Mouse (Mus musculus) midbrain, embryonic 13.5 days (tissue): ENCODE data around the gene Peli2. TPM values are rescaled to one million over a fixed set of nuclear protein-coding genes. Genes with fewer than 3 reads are reported as not detected.
A peak's percentile ranks its signal among the peaks of the same experiment; 100 is the strongest.

ENCODE experiments used
- ATAC-seq: fragments of 200-750 bp; cut with Nextera tagmentation; 2 replicates; pipeline ENCODE4 v1.8.0; 2017; ENCODE audit warnings: mild to moderate bottlenecking, moderate TSS enrichment, moderate library complexity
- H3K27ac ChIP-seq: fragments of 300-500 bp; sonication (generic); 2 replicates; pipeline ENCODE4 v1.5.1; 2015; ENCODE audit warnings: inconsistent platforms, mild to moderate bottlenecking, moderate library complexity
- H3K27me3 ChIP-seq: fragments of 300-500 bp; sonication (generic); 2 replicates; pipeline ENCODE4 v1.6.1; 2015; ENCODE audit warnings: mild to moderate bottlenecking, inconsistent platforms
- H3K36me3 ChIP-seq: fragments of 300-500 bp; sonication (generic); 2 replicates; pipeline ENCODE4 v1.6.1; 2015; ENCODE audit warnings: mild to moderate bottlenecking, inconsistent platforms
- H3K4me1 ChIP-seq: fragments of 300-500 bp; sonication (generic); replicated peaks from 2 replicates; pipeline ENCODE4 v1.6.1; 2015; ENCODE audit warnings: inconsistent platforms
- H3K4me2 ChIP-seq: fragments of 300-500 bp; sonication (generic); replicated peaks from 2 replicates; pipeline ENCODE4 v1.6.1; 2015; ENCODE audit warnings: moderate library complexity, mild to moderate bottlenecking, inconsistent platforms
- H3K4me3 ChIP-seq: fragments of 300-500 bp; sonication (generic); replicated peaks from 2 replicates; pipeline ENCODE4 v1.5.1; 2015; ENCODE audit warnings: mild to moderate bottlenecking, inconsistent platforms
- H3K9ac ChIP-seq: fragments of 300-500 bp; sonication (generic); replicated peaks from 2 replicates; pipeline ENCODE4 v1.6.1; 2015; ENCODE audit warnings: mild to moderate bottlenecking, inconsistent platforms
- H3K9me3 ChIP-seq: fragments of 300-500 bp; sonication (generic); 2 replicates; pipeline ENCODE4 v1.6.1; 2016; ENCODE audit warnings: mild to moderate bottlenecking, inconsistent platforms
- WGBS: fragments of 180-500 bp; shearing (Covaris S2); methylation state at CpG from one replicate; pipeline ENCODE4 v1.1.7; 2015; 5-methylcytosine and 5-hydroxymethylcytosine counted together
- polyA plus RNA-seq: library from polyadenylated mRNA; unstranded; fragments of >200 nt; fragmentation: Nextera tagmentation; extraction: Ambion mirVana; gene quantifications from 2 replicates; pipeline ENCODE4 v1.2.1, GENCODE M21; 2015

Gene Peli2
- polyA plus RNA-seq, 1 experiment from 2014 or later, result 8.3 TPM

GRCm38 (mm10) chr14:48157085-48157484, 36.5 kb downstream of the Peli2 start:
- Histone ChIP-seq H3K9ac (no peak overlapping the region), H3K27ac (no peak overlapping the region), H3K4me2 (no peak overlapping the region), H3K9me3 (peaks cover 7% of the 10 kb centered on the region; the same call in 1 of the 2 replicates), H3K27me3 (no peaks in the 10 kb centered on the region), H3K36me3 (peaks cover 5% of the 10 kb centered on the region; the same call in 1 of the 2 replicates), H3K4me3 (no peak overlapping the region), H3K4me1 (0 out of 2 replicates have a peak, but pooled peaks cover 8% of the 10 kb centered on the region)
- WGBS, result 83% methylated on average over 3 of the region's 3 CpGs
- no peak for ATAC-seq

DNA sequence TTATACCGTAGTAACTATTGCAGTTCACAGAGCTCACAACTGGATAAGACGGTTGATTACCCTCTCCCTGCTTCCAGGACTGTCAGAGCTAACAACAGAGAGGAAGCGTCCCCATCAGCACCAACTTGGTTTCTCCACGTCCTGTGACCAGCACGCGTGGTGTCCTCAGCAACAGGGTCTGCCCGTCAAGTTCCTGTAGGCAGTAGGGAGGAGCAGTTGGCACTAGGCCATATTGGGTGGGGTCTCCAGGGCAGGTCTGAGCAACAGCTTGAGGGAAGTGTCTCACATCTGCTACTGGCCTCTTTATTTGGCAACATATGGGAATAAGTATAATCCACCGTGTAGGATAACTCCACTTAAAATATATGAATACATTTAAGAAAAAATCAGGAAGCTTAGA, 37.2 kb downstream of the Peli2 start:
- WGBS, result 85% methylated on average over 8 of the region's 8 CpGs
- H3K36me3 ChIP-seq, result peaks cover 5% of the 10 kb centered on the region; the same call in 1 of the 2 replicates
- ATAC-seq, result no peak

GRCm38 (mm10) chr14:48159401-48159800, 38.8 kb downstream of the Peli2 start:
- H3K9me3 ChIP-seq, result peaks cover 7% of the 10 kb centered on the region; the same call in 1 of the 2 replicates
- H3K36me3 ChIP-seq, result peaks cover 5% of the 10 kb centered on the region; the same call in 1 of the 2 replicates
- no peak overlapping the region for H3K4me2 ChIP-seq
- no peak overlapping the region for H3K27ac ChIP-seq
- WGBS, result 55% methylated on average over 3 of the region's 3 CpGs
- ATAC-seq, result no peak
- H3K4me1 ChIP-seq, result peaks cover 17% of the 10 kb centered on the region; the same call in 1 of the 2 replicates
- no peak overlapping the region for H3K9ac ChIP-seq
- no peaks in the 10 kb centered on the region for H3K27me3 ChIP-seq
- no peak overlapping the region for H3K4me3 ChIP-seq

More for the DNA sequence above, 37.2 kb downstream of the Peli2 start:
- H3K27ac ChIP-seq, result no peak overlapping the region
- H3K9ac ChIP-seq, result no peak overlapping the region
- 0 out of 2 replicates have a peak, but pooled peaks cover 10% of the 10 kb centered on the region for H3K4me1 ChIP-seq
- no peak overlapping the region for H3K4me2 ChIP-seq
- peaks cover 7% of the 10 kb centered on the region; the same call in 1 of the 2 replicates for H3K9me3 ChIP-seq
- H3K4me3 ChIP-seq, result no peak overlapping the region
- H3K27me3 ChIP-seq, result no peaks in the 10 kb centered on the region

DNA sequence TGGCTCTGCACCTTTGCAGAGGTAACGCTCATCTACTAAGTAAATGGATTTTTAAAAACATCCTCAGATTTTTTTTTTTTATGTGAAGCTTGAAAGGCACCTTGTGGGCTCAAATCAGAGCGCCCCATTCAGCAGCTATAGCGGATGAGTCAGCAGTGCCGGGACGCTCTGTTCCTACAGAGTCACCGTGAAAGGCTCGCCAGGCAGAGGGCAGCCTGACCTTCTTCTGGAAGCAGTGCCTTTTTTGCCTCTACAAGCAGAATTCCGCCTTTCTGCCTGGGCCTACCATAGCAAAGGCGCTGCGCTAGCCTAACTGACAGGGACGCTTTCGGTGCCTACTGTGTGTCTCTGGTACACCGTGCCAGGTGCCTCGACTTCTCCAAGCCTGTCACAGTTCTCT, 41.8 kb downstream of the Peli2 start:
- 88% methylated on average over 14 of the region's 14 CpGs for WGBS
- Histone ChIP-seq H3K9me3 (peaks cover 7% of the 10 kb centered on the region; the same call in 1 of the 2 replicates), H3K27ac (no peak overlapping the region), H3K4me1 (peaks cover 23% of the 10 kb centered on the region), H3K4me2 (no peak overlapping the region), H3K9ac (no peak overlapping the region), H3K36me3 (peaks cover 5% of the 10 kb centered on the region; the same call in 1 of the 2 replicates), H3K4me3 (no peak overlapping the region), H3K27me3 (no peaks in the 10 kb centered on the region)
- ATAC-seq, result no peak

GRCm38 (mm10) chr14:48164917-48165316, 44.3 kb downstream of the Peli2 start:
- ATAC-seq, result no peak
- Histone ChIP-seq H3K27ac (no peak overlapping the region), H3K27me3 (no peaks in the 10 kb centered on the region), H3K4me2 (no peak overlapping the region), H3K36me3 (peaks cover 5% of the 10 kb centered on the region; the same call in 1 of the 2 replicates), H3K4me3 (no peak overlapping the region), H3K9ac (no peak overlapping the region), H3K4me1 (peaks cover 16% of the 10 kb centered on the region), H3K9me3 (peaks cover 7% of the 10 kb centered on the region; the same call in 1 of the 2 replicates)
- 78% methylated on average over 8 of the region's 8 CpGs for WGBS

GRCm38 (mm10) chr14:48166396-48166795, 45.8 kb downstream of the Peli2 start:
- H3K9ac ChIP-seq, result no peak overlapping the region
- H3K4me1 ChIP-seq, result peaks cover 26% of the 10 kb centered on the region
- WGBS, result 94% methylated on average over 9 of the region's 9 CpGs
- H3K4me2 ChIP-seq, result no peak overlapping the region
- no peak for ATAC-seq
- H3K4me3 ChIP-seq, result no peak overlapping the region
- H3K36me3 ChIP-seq, result no peaks in the 10 kb centered on the region
- H3K9me3 ChIP-seq, result no peaks in the 10 kb centered on the region
- H3K27ac ChIP-seq, result no peak overlapping the region
- H3K27me3 ChIP-seq, result no peaks in the 10 kb centered on the region

GRCm38 (mm10) chr14:48167020-48167419, 46.4 kb downstream of the Peli2 start:
- 70% methylated on average over 3 of the region's 3 CpGs for WGBS
- ATAC-seq, result no peak

DNA sequence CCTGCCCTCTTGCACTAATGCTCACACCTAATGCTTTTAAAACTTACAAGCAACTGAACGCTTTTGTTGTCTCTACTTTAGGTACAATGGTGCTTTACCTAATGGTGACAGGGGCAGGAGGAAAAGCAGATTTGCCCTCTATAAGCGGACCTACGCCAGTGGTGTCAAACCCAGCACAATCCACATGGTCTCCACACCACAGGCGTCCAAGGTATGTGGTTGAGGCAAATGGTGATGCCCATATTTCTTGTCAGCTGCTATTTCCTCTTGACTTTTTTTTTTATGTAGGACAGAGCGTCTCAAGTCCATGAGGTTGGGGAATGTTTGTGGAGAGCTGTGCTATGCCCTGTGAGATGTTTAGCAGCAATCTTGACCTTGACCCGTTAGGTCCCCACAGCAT, 47.5 kb downstream of the Peli2 start:
- WGBS, result 92% methylated on average over 6 of the region's 6 CpGs
- peaks cover 32% of the 10 kb centered on the region for H3K4me1 ChIP-seq
- H3K9ac ChIP-seq, result no peak overlapping the region
- H3K4me2 ChIP-seq, result no peak overlapping the region
- no peak overlapping the region for H3K27ac ChIP-seq
- H3K36me3 ChIP-seq, result no peaks in the 10 kb centered on the region
- H3K9me3 ChIP-seq, result no peaks in the 10 kb centered on the region
- no peaks in the 10 kb centered on the region for H3K27me3 ChIP-seq
- no peak overlapping the region for H3K4me3 ChIP-seq
- no peak for ATAC-seq

More at GRCm38 (mm10) chr14:48167020-48167419, 46.4 kb downstream of the Peli2 start:
- Histone ChIP-seq H3K9ac (no peak overlapping the region), H3K27ac (no peak overlapping the region), H3K4me1 (peaks cover 32% of the 10 kb centered on the region), H3K27me3 (no peaks in the 10 kb centered on the region), H3K36me3 (no peaks in the 10 kb centered on the region), H3K4me2 (no peak overlapping the region), H3K4me3 (no peak overlapping the region), H3K9me3 (no peaks in the 10 kb centered on the region)

- Histone ChIP-seq H3K4me2 (no peak overlapping the region), H3K9ac (no peak overlapping the region), H3K9me3 (no peaks in the 10 kb centered on the region), H3K36me3 (no peaks in the 10 kb centered on the region), H3K27ac (no peak overlapping the region), H3K27me3 (no peaks in the 10 kb centered on the region), H3K4me1 (peaks cover 20% of the 10 kb centered on the region), H3K4me3 (no peak overlapping the region)
- WGBS, result 46% methylated on average over 7 of the region's 7 CpGs
- ATAC-seq, result 0 out of 2 replicates have a peak, but pooled peaks have one; percentile 43
Measured at GRCm38 (mm10) chr14:48169970-48170369, 49.3 kb downstream of the Peli2 start.

GRCm38 (mm10) chr14:48171268-48171667, 50.6 kb downstream of the Peli2 start:
- no peak overlapping the region for H3K4me3 ChIP-seq
- no peaks in the 10 kb centered on the region for H3K36me3 ChIP-seq
- peak overlapping the region; percentile 48 for H3K9ac ChIP-seq
- peak; percentile 44 for ATAC-seq
- no peak overlapping the region for H3K4me2 ChIP-seq
- peak overlapping the region; percentile 73 for H3K27ac ChIP-seq
- H3K9me3 ChIP-seq, result no peaks in the 10 kb centered on the region
- WGBS, result 18% methylated on average over 12 of the region's 12 CpGs
- H3K27me3 ChIP-seq, result no peaks in the 10 kb centered on the region
- H3K4me1 ChIP-seq, result peaks cover 20% of the 10 kb centered on the region

DNA sequence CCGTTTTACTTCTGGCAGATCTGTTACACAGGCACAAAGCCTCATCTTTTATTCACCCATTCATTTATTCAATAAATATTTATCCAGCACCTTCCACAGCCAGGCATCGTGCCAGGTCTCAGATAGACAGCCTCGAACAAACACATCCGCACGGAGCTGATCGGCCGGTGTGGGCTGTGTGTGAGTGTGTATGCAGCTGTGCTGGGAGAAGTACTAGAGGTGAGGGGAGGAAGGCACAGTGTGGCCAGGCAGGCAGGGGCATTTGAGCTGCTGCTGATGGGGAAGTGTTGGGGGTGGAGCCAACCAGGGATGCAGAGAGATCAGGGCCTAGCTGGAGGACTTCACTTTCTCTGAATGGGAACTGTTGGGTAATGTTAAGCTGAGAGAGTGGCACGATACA, 51.4 kb downstream of the Peli2 start:
- H3K4me2 ChIP-seq, result no peak overlapping the region
- H3K27me3 ChIP-seq, result no peaks in the 10 kb centered on the region
- H3K4me1 ChIP-seq, result peaks cover 25% of the 10 kb centered on the region
- 13% methylated on average over 8 of the region's 8 CpGs for WGBS
- H3K4me3 ChIP-seq, result no peak overlapping the region
- H3K27ac ChIP-seq, result peak overlapping the region; percentile 73; the same call in 1 of the 2 replicates
- peak; percentile 90 for ATAC-seq
- no peaks in the 10 kb centered on the region for H3K9me3 ChIP-seq
- H3K9ac ChIP-seq, result no peak overlapping the region
- no peaks in the 10 kb centered on the region for H3K36me3 ChIP-seq

DNA sequence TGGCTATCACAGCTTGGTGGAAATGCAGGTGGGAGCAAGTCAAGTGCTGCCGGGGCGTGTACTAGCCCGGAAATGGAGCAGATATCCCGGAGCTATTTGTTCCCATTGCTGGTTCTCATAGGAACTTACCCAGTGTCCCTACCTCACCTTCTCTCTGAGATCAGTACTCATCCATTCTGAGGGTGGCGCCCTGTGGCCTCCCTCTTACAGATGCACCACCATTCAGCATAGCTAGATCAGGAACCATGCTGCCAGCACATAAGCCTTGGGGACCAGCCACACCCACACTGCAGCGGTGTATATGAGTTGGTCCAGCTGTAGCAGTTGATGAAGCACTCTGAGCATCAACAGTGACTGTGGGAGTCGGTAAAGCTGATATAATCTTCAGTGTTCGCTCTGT, 52.3 kb downstream of the Peli2 start:
- Histone ChIP-seq H3K4me3 (no peak overlapping the region), H3K27me3 (no peaks in the 10 kb centered on the region), H3K27ac (no peak overlapping the region), H3K36me3 (no peaks in the 10 kb centered on the region), H3K4me1 (peaks cover 29% of the 10 kb centered on the region), H3K4me2 (no peak overlapping the region), H3K9ac (no peak overlapping the region), H3K9me3 (no peaks in the 10 kb centered on the region)
- no peak for ATAC-seq
- WGBS, result 92% methylated on average over 8 of the region's 8 CpGs

DNA sequence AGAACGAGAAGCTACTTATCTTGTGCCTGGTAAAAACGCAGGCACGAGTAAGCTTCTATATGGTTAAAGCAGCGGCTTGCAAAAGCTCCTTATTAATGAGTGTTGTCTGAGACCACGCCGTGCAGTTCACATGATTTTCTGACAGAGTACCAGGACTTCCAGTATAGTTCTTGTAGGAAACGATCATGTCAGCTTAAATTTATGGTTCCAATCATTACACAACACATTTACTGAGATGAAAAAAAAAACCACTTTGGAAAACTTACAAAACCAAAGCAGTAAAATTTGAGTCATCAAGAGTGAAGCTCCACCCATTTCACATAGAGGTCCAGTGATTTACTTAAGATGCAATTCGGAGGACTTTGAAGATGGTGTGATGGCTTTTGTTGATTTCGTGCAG, 53.2 kb downstream of the Peli2 start:
- H3K4me2 ChIP-seq, result no peak overlapping the region
- no peaks in the 10 kb centered on the region for H3K9me3 ChIP-seq
- no peak overlapping the region for H3K27ac ChIP-seq
- ATAC-seq, result no peak
- no peak overlapping the region for H3K9ac ChIP-seq
- no peak overlapping the region for H3K4me3 ChIP-seq
- no peaks in the 10 kb centered on the region for H3K36me3 ChIP-seq
- H3K4me1 ChIP-seq, result peaks cover 29% of the 10 kb centered on the region
- WGBS, result 92% methylated on average over 9 of the region's 9 CpGs
- H3K27me3 ChIP-seq, result no peaks in the 10 kb centered on the region
